Mouse (Mus musculus): ENCODE measurements around the gene Arid1b. TPM values are rescaled to one million over a fixed set of nuclear protein-coding genes. Genes with fewer than 3 reads are reported as not detected.

The Arid1b gene
- total RNA-seq, 2 experiments from 2014 or later, result 9.2 to 28.8 TPM

- ATAC-seq (replicated peaks; ENCODE audit: low FRiP score, low TSS enrichment, poor library complexity, severe bottlenecking), result no peak
Measured at GRCm38 (mm10) chr17:5012517-5012916, 18.4 kb downstream of the Arid1b start.

GRCm38 (mm10) chr17:5014327-5014957, 20.3 kb downstream of the Arid1b start:
- ATAC-seq (replicated peaks; ENCODE audit: low FRiP score, low TSS enrichment, poor library complexity, severe bottlenecking), result no peak

GRCm38 (mm10) chr17:5016404-5016803, 22.3 kb downstream of the Arid1b start:
- ATAC-seq (replicated peaks; ENCODE audit: low FRiP score, low TSS enrichment, poor library complexity, severe bottlenecking), result no peak

- no peak for ATAC-seq (replicated peaks; ENCODE audit: low FRiP score, low TSS enrichment, poor library complexity, severe bottlenecking)
Measured at GRCm38 (mm10) chr17:5017065-5017464, 22.9 kb downstream of the Arid1b start.

GRCm38 (mm10) chr17:5021303-5022003, 27.3 kb downstream of the Arid1b start:
- no peak for ATAC-seq (replicated peaks; ENCODE audit: low FRiP score, low TSS enrichment, poor library complexity, severe bottlenecking)

- ATAC-seq (replicated peaks; ENCODE audit: low FRiP score, low TSS enrichment, poor library complexity, severe bottlenecking), result no peak
Measured at GRCm38 (mm10) chr17:5022019-5022544, 27.9 kb downstream of the Arid1b start.

GRCm38 (mm10) chr17:5023745-5024144, 29.6 kb downstream of the Arid1b start:
- ATAC-seq (replicated peaks; ENCODE audit: low FRiP score, low TSS enrichment, poor library complexity, severe bottlenecking), result no peak

- ATAC-seq (replicated peaks; ENCODE audit: low FRiP score, low TSS enrichment, poor library complexity, severe bottlenecking), result no peak
Measured at GRCm38 (mm10) chr17:5025400-5025799, 31.3 kb downstream of the Arid1b start.

GRCm38 (mm10) chr17:5026578-5026977, 32.4 kb downstream of the Arid1b start:
- ATAC-seq (replicated peaks; ENCODE audit: low FRiP score, low TSS enrichment, poor library complexity, severe bottlenecking), result no peak

GRCm38 (mm10) chr17:5029148-5029547, 35.0 kb downstream of the Arid1b start:
- ATAC-seq (replicated peaks; ENCODE audit: low FRiP score, low TSS enrichment, poor library complexity, severe bottlenecking), result no peak

- ATAC-seq (replicated peaks; ENCODE audit: low FRiP score, low TSS enrichment, poor library complexity, severe bottlenecking), result no peak
Measured at GRCm38 (mm10) chr17:5030290-5030689, 36.2 kb downstream of the Arid1b start.

- no peak for ATAC-seq (replicated peaks; ENCODE audit: low FRiP score, low TSS enrichment, poor library complexity, severe bottlenecking)
Measured at GRCm38 (mm10) chr17:5033346-5033745, 39.2 kb downstream of the Arid1b start.

- peak; percentile 77 for ATAC-seq (replicated peaks; ENCODE audit: low FRiP score, low TSS enrichment, poor library complexity, severe bottlenecking)
Measured at GRCm38 (mm10) chr17:5034201-5034600, 40.1 kb downstream of the Arid1b start.

GRCm38 (mm10) chr17:5036200-5036835, 42.2 kb downstream of the Arid1b start:
- ATAC-seq (replicated peaks; ENCODE audit: low FRiP score, low TSS enrichment, poor library complexity, severe bottlenecking), result no peak

GRCm38 (mm10) chr17:5037199-5037598, 43.1 kb downstream of the Arid1b start:
- no peak for ATAC-seq (replicated peaks; ENCODE audit: low FRiP score, low TSS enrichment, poor library complexity, severe bottlenecking)

- no peak for ATAC-seq (replicated peaks; ENCODE audit: low FRiP score, low TSS enrichment, poor library complexity, severe bottlenecking)
Measured at GRCm38 (mm10) chr17:5039826-5040225, 45.7 kb downstream of the Arid1b start.

- no peak for ATAC-seq (replicated peaks; ENCODE audit: low FRiP score, low TSS enrichment, poor library complexity, severe bottlenecking)
Measured at GRCm38 (mm10) chr17:5043871-5044270, 49.7 kb downstream of the Arid1b start.

GRCm38 (mm10) chr17:5045613-5046012, 51.5 kb downstream of the Arid1b start:
- no peak for ATAC-seq (replicated peaks; ENCODE audit: low FRiP score, low TSS enrichment, poor library complexity, severe bottlenecking)

- no peak for ATAC-seq (replicated peaks; ENCODE audit: low FRiP score, low TSS enrichment, poor library complexity, severe bottlenecking)
Measured at GRCm38 (mm10) chr17:5047373-5047772, 53.2 kb downstream of the Arid1b start.

- no peak for ATAC-seq (replicated peaks; ENCODE audit: low FRiP score, low TSS enrichment, poor library complexity, severe bottlenecking)
Measured at GRCm38 (mm10) chr17:5050266-5050665, 56.1 kb downstream of the Arid1b start.
